Mouse (Mus musculus) stomach, postnatal 0 days (tissue): ENCODE measurements around the gene Anxa2. TPM values are rescaled to one million over a fixed set of nuclear protein-coding genes. Genes with fewer than 3 reads are reported as not detected.

ENCODE experiments used
- ATAC-seq: fragments of 200-750 bp; cut with Nextera tagmentation; 2 replicates; pipeline ENCODE4 v1.8.0; 2017; ENCODE audit not compliant: low FRiP score, low TSS enrichment
- DNase-seq: peaks from one replicate; pipeline ENCODE4 v3.0.0-alpha.2; 2016; ENCODE audit warnings: low spot score
- H3K27ac ChIP-seq: fragments of 300-500 bp; sonication (generic); replicated peaks from 2 replicates; pipeline ENCODE4 v1.5.1; 2014; ENCODE audit warnings: mild to moderate bottlenecking, control low read depth
- H3K27me3 ChIP-seq: fragments of 300-500 bp; sonication (generic); 2 replicates; pipeline ENCODE4 v1.6.1; 2014; ENCODE audit warnings: low read length; ENCODE audit not compliant: control insufficient read depth, insufficient read depth
- H3K36me3 ChIP-seq: fragments of 300-500 bp; sonication (generic); 2 replicates; pipeline ENCODE4 v1.6.1; 2014; ENCODE audit warnings: low read length, mixed read lengths; ENCODE audit not compliant: control insufficient read depth, insufficient read depth
- H3K4me1 ChIP-seq: fragments of 300-500 bp; sonication (generic); replicated peaks from 2 replicates; pipeline ENCODE4 v1.6.1; 2014; ENCODE audit warnings: antibody characterized with exemption; ENCODE audit not compliant: control insufficient read depth, insufficient read depth
- H3K4me2 ChIP-seq: fragments of 300-500 bp; sonication (generic); replicated peaks from 2 replicates; pipeline ENCODE4 v1.6.1; 2014; ENCODE audit warnings: low read depth, mild to moderate bottlenecking, control low read depth, moderate library complexity
- H3K4me3 ChIP-seq: fragments of 300-500 bp; sonication (generic); 2 replicates; pipeline ENCODE4 v1.5.1; 2014; ENCODE audit warnings: low read depth, low read length, control low read depth
- H3K9ac ChIP-seq: fragments of 300-500 bp; sonication (generic); 2 replicates; pipeline ENCODE4 v1.6.1; 2014; ENCODE audit warnings: mild to moderate bottlenecking, low read length, control low read depth, mixed read lengths
- H3K9me3 ChIP-seq: fragments of 300-500 bp; sonication (generic); 2 replicates; pipeline ENCODE4 v1.6.1; 2016; ENCODE audit warnings: low read length; ENCODE audit not compliant: control insufficient read depth
- CTCF ChIP-seq: IDR thresholded peaks from 2 replicates; pipeline ENCODE4 v1.5.1; 2016; ENCODE audit warnings: antibody characterized with exemption, low read depth, mild to moderate bottlenecking, moderate library complexity
- EP300 ChIP-seq: optimal IDR thresholded peaks from 2 replicates; pipeline ENCODE3; 2016; ENCODE audit warnings: antibody characterized with exemption
- WGBS: fragments of 180-500 bp; shearing (Covaris S2); extraction: QIAGEN DNeasy Blood & Tissue Kit; methylation state at CpG from one replicate; pipeline ENCODE4 v1.1.7; 2014; 5-methylcytosine and 5-hydroxymethylcytosine counted together
- microRNA-seq: library from miRNA; unstranded; fragments of <30 nt; microRNA quantifications from one replicate; pipeline ENCODE4, GENCODE M21; 2016
- polyA plus RNA-seq: library from polyadenylated mRNA; unstranded; fragments of >200 nt; fragmentation: Nextera tagmentation; extraction: Ambion mirVana; gene quantifications from 2 replicates; pipeline ENCODE4 v1.2.1, GENCODE M21; 2015

Anxa2 gene
- polyA plus RNA-seq, 1 experiment from 2014 or later, result 654 TPM

- Histone ChIP-seq H3K4me3 (no peak overlapping the region), H3K27me3 (no peaks in the 10 kb centered on the region), H3K9me3 (no peaks in the 10 kb centered on the region), H3K36me3 (no peaks in the 10 kb centered on the region), H3K27ac (no peak overlapping the region), H3K4me1 (no peaks in the 10 kb centered on the region), H3K4me2 (no peak overlapping the region), H3K9ac (no peak overlapping the region)
- no peak for TF ChIP-seq EP300
- TF ChIP-seq CTCF, result no peak
- DNase-seq (no peak), ATAC-seq (no peak)
- WGBS, result 87% methylated on average over 7 of the region's 7 CpGs
Measured at GRCm38 (mm10) chr9:69515416-69515815, 62.0 kb downstream of the Anxa2 start.

- no peaks in the 10 kb centered on the region for H3K4me1 ChIP-seq
- H3K9me3 ChIP-seq, result no peaks in the 10 kb centered on the region
- ATAC-seq (no peak; the same call in 1 of the 2 replicates), DNase-seq (peak; percentile 19)
- H3K36me3 ChIP-seq, result no peaks in the 10 kb centered on the region
- WGBS, result 45% methylated on average over 20 of the region's 20 CpGs
- no peak overlapping the region for H3K4me2 ChIP-seq
- H3K9ac ChIP-seq, result no peak overlapping the region
- TF ChIP-seq EP300 (no peak), CTCF (no peak)
- no peaks in the 10 kb centered on the region for H3K27me3 ChIP-seq
- no peak overlapping the region for H3K4me3 ChIP-seq
- H3K27ac ChIP-seq, result no peak overlapping the region
Measured at GRCm38 (mm10) chr9:69517387-69518035, 64.1 kb downstream of the Anxa2 start.

Small RNAs within 50 kb of the gene (microRNA-seq; reads per million reads assigned to microRNA genes)
- 4.5 reads per million, percentile 6 among the genes with 10 or more reads in this experiment for gene Mir3109

Other genes starting within 250 kb of the Anxa2 start
- gene Ice2, start 55.7 kb upstream of the Anxa2 start, polyA plus RNA-seq, result 4.3 and 4.8 TPM in 2 replicates